Mouse (Mus musculus): ENCODE measurements around the gene Slc35f4. TPM values are rescaled to one million over a fixed set of nuclear protein-coding genes. Genes with fewer than 3 reads are reported as not detected.
"Not testable (repeated sequence)": the region's sequence is repeated elsewhere in the genome, so short reads cannot be mapped to it uniquely, and the experiment has no call there.

Slc35f4 gene
- total RNA-seq, 2 experiments from 2014 or later = not detected

- DNase-seq (ENCODE audit: low spot score in 2 of 2) = no peak
Observed at GRCm38 (mm10) chr14:49283784-49284655, 241.8 kb downstream of the Slc35f4 start.

DNA sequence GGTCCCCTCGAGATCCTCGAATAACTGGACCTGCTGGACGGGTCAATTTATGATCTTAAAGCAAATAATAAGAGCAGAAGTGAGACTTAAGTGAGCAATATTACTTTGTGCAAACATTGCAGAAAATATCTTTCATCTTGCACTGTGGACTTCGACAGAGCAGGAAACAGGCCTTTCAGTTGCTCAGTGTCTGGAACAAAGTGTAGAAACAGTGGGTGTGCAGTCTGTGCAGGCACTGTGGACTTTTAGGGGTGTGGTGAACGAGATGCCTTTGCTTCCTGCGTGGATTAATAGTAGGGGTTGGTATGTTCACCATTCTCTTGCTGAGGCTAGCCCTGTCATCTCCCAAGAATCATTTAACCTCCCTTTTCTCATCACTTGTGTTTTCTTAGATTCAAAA, 247.0 kb downstream of the Slc35f4 start:
- DNase-seq (ENCODE audit: low spot score in 2 of 2) = no peak

DNA sequence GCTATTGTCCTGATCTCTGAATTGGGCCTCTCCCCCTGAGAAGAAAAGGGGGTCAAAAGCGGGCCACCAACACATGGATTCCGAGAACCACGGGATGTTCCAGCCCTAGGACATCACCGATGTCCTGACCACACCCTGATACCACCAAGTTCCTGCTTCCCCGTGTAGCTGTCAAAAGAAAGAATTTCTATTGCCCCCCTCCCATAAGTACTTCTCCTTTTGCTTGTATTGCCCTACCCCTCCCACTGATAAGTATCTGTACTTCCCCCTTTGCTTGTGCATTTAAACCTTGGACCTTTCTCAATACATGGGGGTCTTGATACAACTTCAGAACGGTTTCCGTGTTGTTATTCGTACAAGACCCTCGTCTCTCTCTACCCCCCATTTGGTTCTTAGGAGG, 247.4 kb downstream of the Slc35f4 start:
- DNase-seq (ENCODE audit: low spot score in 2 of 2) = not testable (repeated sequence)

- DNase-seq (ENCODE audit: low spot score in 2 of 2) = no peak
Observed at GRCm38 (mm10) chr14:49277642-49278041, 248.2 kb downstream of the Slc35f4 start.

DNA sequence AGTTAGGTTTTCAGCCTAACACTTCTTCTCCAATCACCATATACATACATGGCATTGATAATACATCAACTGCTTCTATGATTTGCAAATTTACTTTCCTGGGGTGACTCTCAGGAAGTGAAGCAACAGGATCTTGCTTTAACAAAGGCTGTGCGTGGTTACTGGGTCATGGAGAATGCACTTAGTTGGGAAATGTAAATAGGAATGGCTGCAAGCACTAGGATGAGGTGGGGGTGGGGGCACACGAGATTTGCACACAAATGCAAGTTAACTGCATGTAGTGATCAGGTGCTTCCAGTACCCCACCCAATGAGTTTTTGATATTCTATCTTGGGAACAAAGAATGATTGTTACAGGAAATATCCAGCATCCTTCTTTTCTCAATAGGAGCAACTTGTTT, 250.5 kb downstream of the Slc35f4 start:
- no peak for DNase-seq (ENCODE audit: low spot score in 2 of 2)

DNA sequence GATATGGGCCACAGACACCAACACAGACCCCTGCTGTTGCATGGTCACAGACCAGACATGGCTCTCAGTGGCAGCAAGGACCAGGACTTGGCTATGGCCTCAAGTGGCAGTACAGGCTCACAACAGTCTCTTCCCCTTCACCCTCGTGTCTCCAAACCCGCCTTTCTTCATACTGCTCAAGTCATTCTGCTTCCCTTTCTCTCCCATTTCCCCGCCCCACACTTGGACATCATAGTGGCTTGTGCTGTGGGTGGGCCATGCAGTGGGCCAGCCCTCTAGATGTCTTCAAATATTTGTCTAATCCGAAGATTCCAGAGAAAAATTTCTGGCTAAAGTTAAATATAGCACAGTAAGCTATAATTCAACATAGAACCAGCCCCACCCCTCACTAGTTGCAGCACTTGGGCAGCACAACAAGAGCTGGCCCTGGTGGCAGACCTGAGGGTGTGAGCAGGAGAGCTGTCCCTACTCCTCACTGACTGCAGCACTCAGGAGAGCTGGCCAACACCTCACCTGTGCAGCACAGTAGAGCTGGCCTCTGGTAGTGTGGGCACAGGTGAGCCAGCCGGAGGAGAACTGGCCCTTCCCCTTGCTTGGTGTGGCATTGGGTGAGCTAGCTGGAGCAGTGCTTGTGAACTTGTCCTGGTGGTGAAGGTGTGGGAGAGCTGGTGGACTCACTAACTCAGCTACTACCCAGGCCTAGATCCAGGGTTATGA, 260.4 kb downstream of the Slc35f4 start:
- no peak for DNase-seq (ENCODE audit: low spot score in 2 of 2)

Small RNA genes lying within 50 kb of the gene (microRNA-seq; reads per million reads assigned to microRNA genes)
- gene Gm22949 (ENCODE audit: borderline number of aligned reads in 2 of 2) = 0 reads per million in 2 experiments

Data from adrenal gland, adult 18-20 months (tissue).